Mouse (Mus musculus) brown adipose tissue, adult 24 weeks (tissue): Measurements from ENCODE around the gene Ap2s1. TPM values are rescaled to one million over a fixed set of nuclear protein-coding genes. Genes with fewer than 3 reads are reported as not detected.

Experiments used
- H3K27ac ChIP-seq: fragments of 200-500 bp; replicated peaks from 2 replicates; pipeline ENCODE4 v1.5.1; 2012; ENCODE audit warnings: low read depth, mild to moderate bottlenecking, low read length
- H3K4me1 ChIP-seq: fragments of 200-500 bp; 2 replicates; pipeline ENCODE4 v1.6.1; 2012; ENCODE audit warnings: low read length, mixed read lengths; ENCODE audit not compliant: control insufficient read depth, insufficient read depth, insufficient read length
- H3K4me3 ChIP-seq: fragments of 200-500 bp; 2 replicates; pipeline ENCODE4 v1.5.1; 2012; ENCODE audit warnings: low read depth, mild to moderate bottlenecking, low read length, moderate library complexity; ENCODE audit not compliant: insufficient read depth
- polyA plus RNA-seq: library from polyadenylated mRNA; stranded (reverse); fragments of >200 nt; gene quantifications from 2 replicates; pipeline ENCODE4 v1.2.4, GENCODE M21; 2012; ENCODE audit not compliant: missing spikeins, insufficient read depth, insufficient read length

The Ap2s1 gene
- polyA plus RNA-seq, 1 experiment: 80.6 TPM

DNA sequence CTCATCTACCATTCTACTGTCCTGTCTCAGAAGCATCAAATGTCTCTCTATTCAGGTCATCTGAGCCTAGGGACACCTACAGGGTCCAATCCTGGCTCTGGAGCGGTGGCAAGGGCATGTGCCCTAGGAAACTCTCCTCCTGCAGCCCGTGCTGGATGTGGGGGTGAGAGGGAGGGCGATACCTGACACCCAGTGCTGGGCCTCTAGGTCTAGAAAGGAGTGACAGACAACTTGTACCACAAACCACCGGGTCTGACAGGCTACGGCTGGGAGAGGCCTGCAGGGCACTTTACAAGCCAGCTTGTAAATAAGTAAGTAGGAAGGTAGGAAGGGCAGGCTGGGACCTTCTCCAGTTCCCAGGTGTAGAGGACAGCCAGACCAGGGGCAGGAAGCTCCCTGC is 37.7 kb downstream of the Ap2s1 start:
- Histone ChIP-seq H3K4me3 (no peak overlapping the region), H3K4me1 (peaks cover 2% of the 10 kb centered on the region; the same call in 1 of the 2 replicates), H3K27ac (no peak overlapping the region)

DNA sequence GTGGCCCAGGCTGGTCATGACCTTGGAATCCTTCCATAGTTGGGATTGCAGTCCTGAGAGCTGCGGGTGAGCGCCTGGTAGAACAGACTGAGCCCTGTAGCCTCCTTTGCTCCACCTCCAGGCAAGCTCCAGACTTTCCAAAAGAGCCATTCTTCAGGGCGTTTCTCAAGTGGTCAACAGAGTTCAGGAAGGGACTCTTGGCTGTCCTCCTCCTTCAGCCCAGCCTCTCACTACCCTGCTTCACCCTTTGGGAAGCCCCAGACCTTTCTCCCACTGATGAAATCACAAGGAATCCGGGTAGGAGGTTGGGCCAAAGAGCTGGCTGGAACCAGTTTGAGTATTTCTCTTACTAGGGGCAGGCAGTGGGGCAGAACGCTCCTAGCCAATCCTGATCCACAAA is 41.9 kb downstream of the Ap2s1 start:
- peak overlapping the region; percentile 80 for H3K27ac ChIP-seq
- H3K4me1 ChIP-seq: peaks cover 2% of the 10 kb centered on the region; the same call in 1 of the 2 replicates
- no peak overlapping the region for H3K4me3 ChIP-seq

DNA sequence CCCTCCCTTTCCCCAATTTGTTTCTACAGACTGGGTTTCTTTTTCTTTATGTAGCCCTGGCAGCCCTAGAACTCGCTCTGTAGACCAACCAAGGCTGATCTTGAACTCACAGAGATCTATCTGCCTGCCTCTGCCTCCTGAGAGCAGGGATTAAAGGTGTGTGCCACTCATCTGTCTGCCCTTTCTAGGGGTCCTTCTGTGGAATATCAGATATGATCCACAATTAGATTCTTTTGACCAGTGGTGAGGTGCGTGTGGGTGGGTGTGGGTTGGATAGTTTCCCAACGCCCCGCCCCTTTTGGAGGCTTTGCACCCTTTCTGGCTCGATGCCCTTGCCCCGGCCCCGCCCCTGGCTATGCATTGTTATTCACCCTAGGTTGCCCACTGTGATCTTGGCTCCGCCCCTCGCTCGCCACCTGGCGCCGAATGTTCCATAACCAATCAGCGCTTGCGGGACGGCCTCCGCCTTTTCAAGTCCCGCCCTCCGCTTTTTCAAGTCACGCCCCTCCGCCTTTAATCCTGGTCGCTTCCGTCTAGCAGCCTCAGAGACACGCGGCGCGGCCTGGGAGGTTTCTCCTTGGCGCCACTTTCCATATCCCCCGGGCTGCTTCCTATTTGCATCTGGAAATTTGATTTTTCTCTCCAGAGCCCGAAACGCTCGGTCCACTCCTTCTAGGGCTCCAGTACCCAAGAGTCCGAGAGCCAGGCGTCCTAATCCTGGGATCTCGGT is 42.8 kb downstream of the Ap2s1 start, which contains the start of gene Slc1a5:
TSS of gene Slc1a5 (plus strand) at position 516 of the 730 bp plus-strand sequence.
- Histone ChIP-seq H3K4me1 (peaks cover 2% of the 10 kb centered on the region; the same call in 1 of the 2 replicates), H3K4me3 (peak within 1 kb of the TSS; percentile 85), H3K27ac (peak within 1 kb of the TSS; percentile 75)

DNA sequence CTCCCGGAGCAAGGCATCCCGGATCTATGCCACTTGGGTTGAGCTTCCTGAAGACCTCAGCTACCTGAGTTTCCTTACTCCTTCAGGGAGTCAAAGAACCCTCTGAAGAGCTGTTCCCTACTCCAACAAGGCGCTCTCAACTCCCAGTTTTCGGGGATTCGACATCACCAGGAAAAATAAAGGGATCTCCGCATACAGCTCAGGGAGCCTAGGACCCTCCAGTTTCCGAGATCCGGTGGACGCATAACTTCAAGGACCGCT is 43.3 kb downstream of the Ap2s1 start:
- peak overlapping the region; percentile 75 for H3K27ac ChIP-seq
- peak overlapping the region; percentile 85 for H3K4me3 ChIP-seq
- H3K4me1 ChIP-seq: peaks cover 2% of the 10 kb centered on the region; the same call in 1 of the 2 replicates

DNA sequence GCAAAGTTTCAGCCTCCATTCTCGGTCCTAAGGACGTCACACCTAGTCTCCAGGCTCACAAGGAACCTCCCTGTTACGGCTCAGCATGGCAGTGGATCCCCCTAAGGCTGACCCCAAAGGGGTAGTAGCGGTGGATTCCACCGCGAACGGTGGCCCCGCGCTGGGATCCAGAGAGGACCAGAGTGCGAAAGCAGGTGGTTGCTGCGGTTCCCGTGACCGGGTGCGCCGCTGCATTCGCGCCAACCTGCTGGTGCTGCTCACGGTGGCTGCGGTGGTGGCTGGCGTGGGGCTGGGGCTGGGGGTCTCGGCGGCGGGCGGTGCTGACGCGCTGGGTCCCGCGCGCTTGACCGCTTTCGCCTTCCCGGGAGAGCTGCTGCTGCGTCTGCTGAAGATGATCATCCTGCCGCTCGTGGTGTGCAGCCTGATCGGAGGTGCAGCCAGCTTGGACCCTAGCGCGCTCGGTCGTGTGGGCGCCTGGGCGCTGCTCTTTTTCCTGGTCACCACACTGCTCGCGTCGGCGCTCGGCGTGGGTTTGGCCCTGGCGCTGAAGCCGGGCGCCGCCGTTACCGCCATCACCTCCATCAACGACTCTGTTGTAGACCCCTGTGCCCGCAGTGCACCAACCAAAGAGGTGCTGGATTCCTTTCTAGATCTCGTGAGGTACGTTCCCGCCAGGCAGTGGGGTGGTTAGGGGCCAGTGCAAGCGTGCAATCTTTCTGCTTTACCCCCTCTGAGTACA is 43.8 kb downstream of the Ap2s1 start:
- H3K4me3 ChIP-seq: peak overlapping the region; percentile 85
- H3K27ac ChIP-seq: peak overlapping the region; percentile 75
- H3K4me1 ChIP-seq: peaks cover 2% of the 10 kb centered on the region; the same call in 1 of the 2 replicates

DNA sequence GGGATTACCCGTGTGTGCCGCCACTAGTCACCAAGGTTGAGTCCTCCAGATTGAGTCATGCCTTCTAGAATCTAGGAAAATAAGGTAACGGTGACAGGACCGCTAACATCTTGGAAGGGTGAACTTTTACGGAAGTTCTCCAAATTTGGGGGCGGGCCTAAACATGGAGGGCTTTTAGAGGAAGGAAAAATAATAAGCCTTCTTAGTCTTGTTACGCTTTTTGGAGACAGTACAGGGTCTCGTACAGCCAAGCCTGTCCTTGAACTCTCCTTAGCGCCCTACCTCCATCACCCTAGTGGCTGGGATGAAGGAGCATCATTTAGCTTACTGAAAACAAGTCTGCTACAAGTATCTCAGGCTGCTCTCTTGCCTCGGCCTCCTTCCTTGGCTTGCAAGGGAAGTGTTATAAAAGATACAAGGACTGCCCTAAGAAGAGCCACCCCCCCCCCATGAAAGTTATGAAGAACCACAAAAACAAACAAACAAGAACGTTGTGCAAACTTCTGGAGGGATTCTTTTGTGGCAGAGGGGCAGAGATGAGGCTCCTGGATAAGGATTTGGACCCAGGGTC is 44.4 kb downstream of the Ap2s1 start:
- Histone ChIP-seq H3K4me1 (peaks cover 2% of the 10 kb centered on the region; the same call in 1 of the 2 replicates), H3K27ac (peak overlapping the region; percentile 75), H3K4me3 (peak overlapping the region; percentile 85)

DNA sequence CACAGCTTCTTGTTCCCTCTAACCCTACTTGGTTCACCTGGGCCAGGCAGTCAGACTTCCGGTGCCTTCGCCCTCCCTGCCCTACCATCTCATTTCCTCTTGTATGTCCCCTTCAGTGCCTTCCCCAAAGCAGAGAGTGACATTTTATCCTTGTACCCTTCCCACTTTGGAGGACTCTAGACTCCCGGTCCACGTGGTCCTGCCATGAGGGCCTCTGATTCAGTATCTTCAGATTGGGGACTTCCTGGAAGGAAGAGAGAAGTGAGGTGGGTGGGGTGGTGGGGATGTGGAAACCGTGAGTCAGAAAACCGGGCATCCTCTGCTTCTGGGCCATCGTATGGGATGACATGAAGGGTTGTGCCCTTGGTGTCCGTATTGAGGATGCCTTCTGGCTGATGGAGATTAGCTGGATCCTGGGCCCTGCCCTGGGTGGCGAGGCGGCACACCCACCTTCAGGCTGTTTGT is 45.0 kb downstream of the Ap2s1 start:
- Histone ChIP-seq H3K4me3 (peak overlapping the region; percentile 85), H3K4me1 (peaks cover 2% of the 10 kb centered on the region; the same call in 1 of the 2 replicates), H3K27ac (peak overlapping the region; percentile 75)

DNA sequence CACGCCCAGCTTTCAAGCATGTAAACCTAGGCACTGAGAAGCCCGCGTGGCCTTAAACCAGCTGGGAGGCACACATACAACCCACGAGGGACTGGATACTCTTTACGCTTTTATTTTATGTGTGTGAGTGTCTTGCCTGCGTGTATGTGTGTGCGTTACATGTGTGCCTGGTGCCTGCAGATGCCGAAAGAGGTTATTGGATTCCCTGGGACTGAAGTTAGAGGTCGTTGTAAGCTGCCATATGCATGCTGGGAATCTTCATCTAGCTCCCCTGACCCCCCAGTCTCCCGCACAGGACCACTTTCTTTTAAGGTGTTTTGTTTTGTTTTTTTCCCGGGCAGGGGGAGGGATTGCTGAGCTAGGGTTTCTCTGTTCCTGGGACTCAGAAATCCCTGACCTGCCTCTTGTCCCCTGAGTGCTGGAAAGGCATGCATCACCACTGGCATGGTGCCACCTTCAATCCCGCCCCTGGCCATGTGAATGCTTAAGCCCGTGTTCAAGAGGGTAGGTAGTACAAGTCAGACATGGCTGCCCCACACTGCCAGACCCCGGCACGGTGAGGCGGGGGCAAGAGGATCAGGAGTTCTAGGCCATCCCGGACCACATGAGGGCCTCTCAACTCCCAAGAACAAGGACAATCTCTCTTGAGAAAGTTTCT is 45.7 kb downstream of the Ap2s1 start:
- H3K4me3 ChIP-seq: peak overlapping the region; percentile 85
- H3K4me1 ChIP-seq: peaks cover 2% of the 10 kb centered on the region; the same call in 1 of the 2 replicates
- peak overlapping the region; percentile 75 for H3K27ac ChIP-seq

DNA sequence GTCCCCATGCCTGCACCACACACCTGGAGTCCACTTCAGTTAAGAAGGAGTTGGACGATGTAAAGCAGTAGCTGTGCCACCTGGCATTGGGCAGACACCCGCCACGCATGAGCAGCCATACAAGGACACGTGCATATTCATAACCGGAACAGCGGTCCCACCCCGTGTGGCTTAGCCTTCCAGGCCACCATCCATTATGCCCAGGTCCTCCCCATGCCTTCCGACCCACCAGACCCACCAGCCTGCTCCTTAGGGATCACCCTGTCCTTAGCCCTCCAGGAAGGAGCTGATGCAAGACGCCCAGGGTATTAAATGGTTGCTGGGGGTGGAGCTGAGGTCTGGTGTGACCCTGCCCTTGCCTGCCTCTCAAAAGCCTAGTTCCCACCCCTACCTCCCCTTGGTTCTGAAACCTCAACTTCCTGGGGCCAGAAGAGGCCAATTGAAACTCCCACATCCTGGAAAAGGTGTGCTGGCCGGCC is 46.3 kb downstream of the Ap2s1 start:
- Histone ChIP-seq H3K4me3 (peak overlapping the region; percentile 85), H3K4me1 (peaks cover 2% of the 10 kb centered on the region; the same call in 1 of the 2 replicates), H3K27ac (peak overlapping the region; percentile 70)

DNA sequence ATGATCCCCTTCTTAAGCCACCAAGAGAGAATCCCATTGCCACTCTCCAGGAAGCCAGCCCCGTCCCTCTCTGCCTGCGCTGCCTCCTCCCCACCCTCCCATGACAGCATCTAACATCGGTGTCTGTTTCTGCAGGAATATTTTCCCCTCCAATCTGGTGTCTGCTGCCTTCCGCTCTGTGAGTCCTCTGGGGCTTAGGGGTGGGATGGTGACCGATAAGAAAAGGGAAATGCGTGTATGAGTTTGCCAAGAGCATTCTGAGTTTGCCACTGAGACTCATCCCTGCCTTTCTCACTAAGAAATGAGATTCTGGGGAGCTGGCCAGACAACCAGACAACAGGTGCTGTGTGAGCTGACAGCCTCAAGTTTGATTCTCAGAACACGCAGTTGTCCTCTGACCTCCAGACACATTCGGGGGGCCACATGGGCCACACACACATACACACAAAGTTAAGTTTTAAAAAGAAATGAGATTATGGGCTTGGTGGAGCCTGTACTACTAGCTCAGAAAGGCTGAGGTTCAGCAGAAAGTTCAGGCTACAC is 47.4 kb downstream of the Ap2s1 start:
- Histone ChIP-seq H3K4me3 (peak overlapping the region; percentile 39), H3K4me1 (no peaks in the 10 kb centered on the region), H3K27ac (0 out of 2 replicates have a peak overlapping the region, but pooled peaks have one; percentile 15)

DNA sequence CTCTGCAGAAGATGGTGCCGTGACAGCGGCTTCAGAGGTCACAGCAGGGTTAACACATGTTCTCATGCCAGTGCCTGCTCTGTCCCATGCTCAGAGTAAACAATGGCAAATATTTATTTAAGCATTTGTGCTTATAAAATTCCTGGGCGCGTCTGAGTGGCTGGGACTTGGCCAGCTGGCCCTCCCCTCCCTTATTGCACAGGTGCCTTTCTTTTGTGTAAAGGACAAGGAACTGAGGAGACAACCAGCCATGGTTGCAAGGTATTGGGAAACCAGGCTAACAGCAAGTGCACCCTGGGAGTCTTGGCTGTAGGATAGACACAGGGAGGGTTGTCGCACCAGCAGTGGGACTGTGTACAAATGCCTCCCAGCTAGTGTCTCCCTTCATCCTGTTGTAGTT is 54.1 kb downstream of the Ap2s1 start:
- H3K4me3 ChIP-seq: no peak overlapping the region
- no peaks in the 10 kb centered on the region for H3K4me1 ChIP-seq
- no peak overlapping the region for H3K27ac ChIP-seq

DNA sequence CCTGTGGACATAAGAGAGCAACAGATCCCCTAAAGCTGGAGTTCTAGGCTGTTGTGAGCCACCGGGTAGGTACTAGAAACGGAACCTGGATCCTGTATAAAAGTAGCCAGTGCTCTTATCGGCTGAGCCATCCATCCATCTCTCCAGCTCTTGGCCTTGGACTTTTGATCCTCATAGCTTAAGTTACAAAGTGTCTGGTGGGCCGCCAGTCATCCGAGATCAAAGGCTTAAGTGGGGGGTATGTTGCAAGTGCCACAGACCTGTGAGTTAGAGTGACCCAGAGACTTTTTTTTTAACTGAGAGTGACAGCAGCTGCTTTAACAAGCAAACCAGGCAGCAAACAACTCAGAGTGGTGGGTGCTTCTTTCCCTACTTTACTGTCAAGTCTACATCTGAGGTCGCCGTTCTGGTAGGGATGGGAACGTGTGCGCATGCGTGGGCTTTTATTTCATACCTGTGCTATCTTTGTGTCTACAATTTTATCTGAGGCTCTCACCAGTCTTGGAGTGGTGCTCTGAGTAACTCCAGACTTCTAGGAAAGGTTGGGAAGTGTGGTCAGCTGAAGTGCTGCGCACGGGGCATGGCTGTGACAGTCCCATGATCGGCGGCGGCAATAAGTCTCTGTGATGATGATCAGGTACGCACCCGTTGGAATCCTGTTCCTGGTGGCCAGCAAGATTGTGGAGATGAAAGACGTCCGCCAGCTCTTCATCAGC is 55.0 kb downstream of the Ap2s1 start:
- H3K27ac ChIP-seq: no peak overlapping the region

DNA sequence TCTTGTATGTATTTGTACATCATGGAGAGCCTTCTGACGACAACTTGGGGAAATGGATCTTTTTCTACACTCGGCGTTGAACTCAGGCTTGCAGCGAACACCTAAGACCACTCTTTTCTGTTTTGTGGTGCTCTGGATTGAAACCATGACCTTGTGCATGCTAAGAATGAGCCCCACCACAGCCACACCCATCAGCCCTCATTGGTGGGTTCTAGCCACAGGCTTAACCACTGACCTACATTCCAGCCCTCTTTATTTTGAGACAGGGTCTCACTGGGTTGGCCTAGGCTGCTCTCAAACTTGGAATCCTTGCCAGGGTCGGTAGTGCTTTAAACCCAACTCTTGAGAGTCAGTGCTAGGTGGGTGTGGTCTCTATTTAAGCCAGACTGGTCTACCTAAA is 56.7 kb downstream of the Ap2s1 start:
- H3K4me1 ChIP-seq: no peaks in the 10 kb centered on the region
- H3K27ac ChIP-seq: no peak overlapping the region
- no peak overlapping the region for H3K4me3 ChIP-seq

More for the DNA sequence above, 55.0 kb downstream of the Ap2s1 start:
- no peaks in the 10 kb centered on the region for H3K4me1 ChIP-seq
- no peak overlapping the region for H3K4me3 ChIP-seq
